Mouse (Mus musculus): ENCODE measurements around the gene Vps13d.
A peak's percentile ranks its signal among the peaks of the same experiment; 100 is the strongest.

Gene Vps13d

GRCm38 (mm10) chr4:145034506-145035243 lies 160.1 kb downstream of the Vps13d start:
- peak; percentile 77 for DNase-seq (ENCODE audit: low spot score)

- peak; percentile 82 for DNase-seq (ENCODE audit: low spot score)
Observed at GRCm38 (mm10) chr4:145033392-145033791, 161.4 kb downstream of the Vps13d start.

GRCm38 (mm10) chr4:145032637-145033036 lies 162.2 kb downstream of the Vps13d start:
- no peak for DNase-seq (ENCODE audit: low spot score)

GRCm38 (mm10) chr4:145031510-145031909 lies 163.3 kb downstream of the Vps13d start:
- no peak for DNase-seq (ENCODE audit: low spot score)

- no peak for DNase-seq (ENCODE audit: low spot score)
Observed at GRCm38 (mm10) chr4:145026449-145026851, 168.4 kb downstream of the Vps13d start.

GRCm38 (mm10) chr4:145025409-145025762 lies 169.4 kb downstream of the Vps13d start:
- no peak for DNase-seq (ENCODE audit: low spot score)

- no peak for DNase-seq (ENCODE audit: low spot score)
Observed at GRCm38 (mm10) chr4:145024694-145025408, 170.0 kb downstream of the Vps13d start.

GRCm38 (mm10) chr4:145023911-145024310 lies 170.9 kb downstream of the Vps13d start:
- no peak for DNase-seq (ENCODE audit: low spot score)

- no peak for DNase-seq (ENCODE audit: low spot score)
Observed at GRCm38 (mm10) chr4:145022815-145023214, 172.0 kb downstream of the Vps13d start.

- no peak for DNase-seq (ENCODE audit: low spot score)
Observed at GRCm38 (mm10) chr4:145022211-145022610, 172.6 kb downstream of the Vps13d start.

GRCm38 (mm10) chr4:145020383-145020782 lies 174.4 kb downstream of the Vps13d start:
- no peak for DNase-seq (ENCODE audit: low spot score)

- no peak for DNase-seq (ENCODE audit: low spot score)
Observed at GRCm38 (mm10) chr4:145019121-145019714, 175.6 kb downstream of the Vps13d start.

- no peak for DNase-seq (ENCODE audit: low spot score)
Observed at GRCm38 (mm10) chr4:145017745-145018144, 177.1 kb downstream of the Vps13d start.

- DNase-seq (ENCODE audit: low spot score) = no peak
Observed at GRCm38 (mm10) chr4:145016669-145017068, 178.1 kb downstream of the Vps13d start.

GRCm38 (mm10) chr4:145014632-145014960 lies 180.2 kb downstream of the Vps13d start:
- no peak for DNase-seq (ENCODE audit: low spot score)

- no peak for DNase-seq (ENCODE audit: low spot score)
Observed at GRCm38 (mm10) chr4:145013760-145014631, 180.8 kb downstream of the Vps13d start.

- DNase-seq (ENCODE audit: low spot score) = no peak
Observed at GRCm38 (mm10) chr4:145013187-145013586, 181.6 kb downstream of the Vps13d start.

GRCm38 (mm10) chr4:145011156-145011555 lies 183.6 kb downstream of the Vps13d start:
- no peak for DNase-seq (ENCODE audit: low spot score)

GRCm38 (mm10) chr4:145009934-145010333 lies 184.9 kb downstream of the Vps13d start:
- no peak for DNase-seq (ENCODE audit: low spot score)

- DNase-seq (ENCODE audit: low spot score) = no peak
Observed at GRCm38 (mm10) chr4:145009437-145009836, 185.4 kb downstream of the Vps13d start.

- DNase-seq (ENCODE audit: low spot score) = no peak
Observed at GRCm38 (mm10) chr4:145005943-145006545, 188.8 kb downstream of the Vps13d start.

GRCm38 (mm10) chr4:145004176-145004575 lies 190.6 kb downstream of the Vps13d start:
- no peak for DNase-seq (ENCODE audit: low spot score)

Data from c-Kit-positive CD71-positive TER-119-positive erythroid progenitor cells, embryonic 14.5 days (primary cell).